Mouse (Mus musculus): ENCODE results near the gene Prkrip1. TPM values are rescaled to one million over a fixed set of nuclear protein-coding genes. Genes with fewer than 3 reads are reported as not detected.
A peak's percentile ranks its signal among the peaks of the same experiment; 100 is the strongest.
"Not testable (repeated sequence)": the region's sequence is repeated elsewhere in the genome, so short reads cannot be mapped to it uniquely, and the experiment has no call there.

Gene Prkrip1
- polyA plus RNA-seq, 3 experiments from 2014 or later, result 40.9 to 48.3 (median 45.5) TPM

DNA sequence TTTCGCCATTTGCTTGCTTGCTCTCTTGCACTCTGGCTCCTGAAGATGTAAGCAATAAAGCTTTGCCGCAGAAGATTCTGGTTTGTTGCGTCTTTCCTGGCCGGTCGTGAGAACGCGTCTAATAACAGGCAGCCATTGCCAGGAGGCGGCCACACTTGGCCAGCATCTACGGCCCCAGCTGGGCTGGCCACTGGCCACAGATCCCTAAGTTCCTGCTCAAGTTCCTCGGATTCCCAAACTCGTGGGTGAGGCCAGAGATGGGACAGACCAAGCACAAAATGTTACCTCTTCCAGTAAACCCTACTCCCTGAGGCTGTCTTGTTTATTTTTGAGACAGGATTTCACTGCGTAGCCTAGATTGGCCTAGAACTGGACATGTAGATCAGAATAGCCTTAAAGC is 38.7 kb downstream of the Prkrip1 start:
- not testable (repeated sequence) for ATAC-seq

DNA sequence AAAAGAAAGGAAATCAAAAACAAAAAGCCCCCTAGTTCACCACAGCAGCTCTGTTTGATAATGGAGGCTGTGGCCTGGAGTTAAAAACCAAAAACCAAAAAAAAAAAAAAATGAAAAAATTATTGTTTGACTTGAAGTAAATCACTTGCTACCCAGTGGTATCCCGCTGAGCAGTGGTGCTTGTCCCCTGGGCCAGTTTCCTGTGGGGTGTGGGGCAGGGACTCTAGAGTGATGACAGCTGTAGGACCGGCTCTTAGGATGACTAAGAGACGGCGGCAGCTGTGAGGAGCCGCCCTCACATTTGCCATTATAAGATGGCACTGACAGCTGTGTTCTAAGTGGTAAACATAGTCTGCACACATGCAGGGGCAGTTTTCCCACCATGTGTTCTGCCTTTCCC is 43.4 kb downstream of the Prkrip1 start:
- ATAC-seq, result peak; percentile 61

DNA sequence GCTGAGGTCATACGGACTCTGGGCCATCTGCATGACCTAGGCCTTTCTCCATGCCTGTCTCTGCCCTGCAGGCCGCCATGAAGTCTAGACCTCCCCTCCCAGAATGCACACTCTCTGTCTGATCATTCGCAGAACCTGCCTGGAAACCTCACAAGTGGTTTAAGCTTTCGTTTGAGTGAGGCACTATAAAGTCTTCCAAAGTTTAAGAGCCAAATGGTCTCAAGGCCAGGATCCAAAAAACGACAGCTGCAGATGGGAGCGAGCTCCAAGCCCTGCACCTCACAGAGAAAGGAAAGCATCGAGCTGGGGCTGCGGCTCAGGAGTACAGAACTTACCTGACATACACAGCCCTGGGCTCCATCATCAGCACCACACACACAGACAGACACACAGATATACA is 46.4 kb downstream of the Prkrip1 start:
- ATAC-seq, result no peak

DNA sequence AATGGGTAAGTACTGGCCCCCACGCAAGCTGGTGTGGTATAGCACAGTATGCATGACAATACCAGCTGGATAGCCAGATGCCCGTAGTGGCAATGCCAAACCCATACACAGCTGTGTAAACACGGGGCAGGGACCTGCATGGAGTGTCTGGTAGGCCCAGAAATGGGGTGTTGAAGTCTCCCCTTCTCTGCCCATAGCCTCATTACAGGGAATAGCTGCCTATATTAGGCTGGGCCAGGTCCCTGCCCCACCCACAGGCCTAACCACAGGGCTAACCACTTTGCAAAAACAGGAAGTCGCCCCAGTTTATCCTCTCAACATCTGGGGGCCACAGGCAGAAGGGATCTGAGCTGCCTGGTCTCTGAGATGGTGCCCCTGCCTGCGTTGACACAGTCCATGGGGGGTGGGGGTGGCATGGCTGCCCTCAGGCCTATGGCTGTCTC is 49.6 kb downstream of the Prkrip1 start:
- ATAC-seq, result peak; percentile 68

DNA sequence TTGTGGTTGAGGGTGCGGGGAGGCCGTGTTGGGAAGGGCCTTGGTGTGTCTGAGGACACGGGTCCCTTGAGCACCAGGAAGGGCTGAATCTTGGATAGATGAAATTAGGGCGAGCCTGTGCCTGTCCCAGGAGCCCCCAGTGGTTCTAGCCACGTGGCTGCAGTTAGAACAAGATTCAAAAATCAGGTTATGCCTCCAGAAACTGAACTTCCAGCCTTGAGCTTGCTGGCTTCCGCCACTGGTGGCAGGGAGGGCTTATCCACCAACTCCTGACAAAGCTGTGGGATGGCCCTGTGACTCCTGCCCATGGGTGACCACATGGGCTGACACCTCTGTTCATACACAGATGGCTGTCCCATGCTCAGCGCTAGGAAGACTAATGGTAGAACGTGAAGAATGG is 51.1 kb downstream of the Prkrip1 start:
- no peak for ATAC-seq

DNA sequence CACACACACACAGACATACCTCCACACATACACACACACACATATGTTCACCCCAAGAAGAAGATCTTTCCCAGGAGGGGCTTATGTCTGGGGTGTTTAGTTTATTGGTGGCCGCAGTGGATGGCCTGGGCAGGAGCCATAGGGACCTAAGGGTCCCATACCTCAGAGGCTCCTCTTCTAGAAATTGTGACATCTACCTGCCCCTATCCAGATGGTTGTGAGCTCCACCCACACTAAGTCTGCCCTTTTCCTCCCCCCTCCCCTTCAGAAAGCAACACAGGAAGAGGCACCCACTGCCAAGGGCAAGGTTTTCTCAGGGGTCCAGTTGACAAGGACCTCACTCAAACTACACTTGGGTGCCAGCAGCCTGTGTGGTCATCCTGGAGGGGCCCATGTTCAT is 51.8 kb downstream of the Prkrip1 start:
- ATAC-seq, result peak; percentile 69

DNA sequence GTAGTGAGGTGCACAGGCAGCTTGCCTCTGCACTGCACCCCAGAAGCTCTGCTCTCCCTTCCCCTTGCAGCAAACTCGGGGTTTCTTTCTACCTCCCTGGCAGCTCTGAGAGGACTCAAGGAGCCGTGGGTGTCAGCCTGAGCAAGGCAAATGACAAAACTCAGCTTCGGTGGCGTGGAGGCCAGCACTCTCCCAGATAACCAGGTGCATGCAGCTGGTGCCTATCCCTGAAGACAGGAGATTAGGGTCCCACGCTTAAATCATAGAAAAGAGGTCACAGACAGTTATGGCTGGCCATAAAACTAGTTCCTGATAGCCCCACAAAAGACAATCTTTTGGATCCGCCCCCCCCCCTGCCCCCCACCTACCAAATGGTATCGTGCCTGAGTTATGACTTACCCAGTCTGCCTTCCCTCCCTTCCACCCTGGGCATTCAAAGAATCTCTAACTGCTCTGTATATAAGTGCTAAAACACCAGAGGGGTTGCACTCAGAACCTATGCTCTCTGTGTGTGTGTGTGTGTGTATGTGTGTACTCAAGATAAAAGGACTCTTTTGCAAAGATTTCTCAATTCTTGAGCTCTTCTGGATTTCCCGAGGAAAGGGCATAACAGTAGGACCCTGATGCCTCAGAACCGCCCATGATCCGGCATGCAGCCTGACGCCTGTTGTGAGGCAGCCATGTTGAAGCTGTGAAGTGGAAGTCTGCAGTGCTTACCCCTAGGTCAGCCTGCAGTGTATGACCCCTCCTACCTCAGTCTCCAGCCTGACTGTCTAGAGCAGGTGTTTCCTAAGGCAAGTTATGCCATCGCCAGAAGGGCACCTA is 53.9 kb downstream of the Prkrip1 start:
- ATAC-seq, result no peak

DNA sequence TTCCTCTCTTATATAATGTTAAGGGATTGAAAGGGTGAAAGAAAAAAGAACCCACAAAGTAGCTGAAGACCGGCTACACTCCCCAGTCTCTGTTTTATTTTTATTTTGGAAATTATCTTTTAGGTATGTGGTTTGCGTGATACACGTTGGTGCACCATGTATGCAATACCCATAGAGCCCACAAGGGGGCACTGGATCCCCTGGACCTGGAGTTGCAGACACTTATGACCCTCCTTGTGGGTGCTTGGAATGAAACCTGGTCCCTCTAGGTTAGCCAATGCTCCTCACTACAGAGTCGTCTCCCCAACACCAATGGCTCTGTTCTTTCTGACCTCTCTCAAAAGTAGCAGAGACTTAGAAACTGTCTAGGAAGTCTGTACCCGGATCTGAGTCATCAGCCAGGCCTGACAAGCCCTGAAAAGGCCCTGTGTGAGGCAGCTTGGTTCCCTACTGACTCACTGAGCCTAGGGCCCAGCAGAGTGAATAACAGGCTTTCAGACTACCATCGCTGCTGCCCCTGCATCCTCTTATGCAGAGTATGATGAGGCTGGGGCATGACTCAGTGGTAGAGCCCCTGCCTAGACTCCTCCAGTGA is 55.5 kb downstream of the Prkrip1 start:
- ATAC-seq, result no peak

DNA sequence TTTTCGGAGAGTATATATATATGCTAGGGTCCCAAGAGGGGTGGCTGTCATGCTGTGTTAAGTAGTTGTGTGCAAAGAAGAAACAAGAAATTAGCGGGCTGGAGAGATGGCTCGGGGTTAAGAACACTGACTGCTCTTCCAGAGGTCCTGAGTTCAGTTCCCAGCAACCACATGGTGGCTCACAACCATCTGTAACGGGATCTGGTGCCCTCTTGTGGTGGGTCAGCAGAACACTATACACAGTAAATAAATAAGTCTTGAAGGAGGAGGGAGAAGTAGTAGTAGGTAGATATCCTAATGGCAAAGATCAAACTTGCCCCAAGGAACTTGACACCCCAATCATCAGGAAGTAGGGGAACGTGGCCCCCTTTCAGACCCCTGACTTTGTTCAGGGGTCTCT is 56.0 kb downstream of the Prkrip1 start:
- ATAC-seq, result no peak

DNA sequence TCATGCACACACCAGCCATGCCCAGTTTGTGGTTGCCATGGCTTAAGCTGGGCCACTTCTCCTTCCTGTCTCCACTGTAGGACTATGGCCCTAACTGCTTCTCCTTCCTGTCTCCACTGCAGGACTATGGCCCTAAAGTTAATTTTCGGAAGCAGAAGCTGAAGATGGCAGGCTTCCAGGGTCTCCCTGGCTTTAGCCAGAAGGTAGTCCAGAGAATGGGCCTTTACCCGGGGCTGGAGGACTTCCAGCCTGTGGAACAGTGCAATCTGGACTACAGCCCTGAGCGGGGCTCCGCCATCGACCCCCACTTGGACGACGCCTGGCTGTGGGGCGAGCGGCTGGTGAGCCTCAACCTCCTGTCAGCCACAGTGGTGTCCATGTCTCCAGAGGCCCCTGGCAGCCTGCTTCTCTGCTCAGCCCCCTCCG is 58.7 kb downstream of the Prkrip1 start:
- no peak for ATAC-seq

DNA sequence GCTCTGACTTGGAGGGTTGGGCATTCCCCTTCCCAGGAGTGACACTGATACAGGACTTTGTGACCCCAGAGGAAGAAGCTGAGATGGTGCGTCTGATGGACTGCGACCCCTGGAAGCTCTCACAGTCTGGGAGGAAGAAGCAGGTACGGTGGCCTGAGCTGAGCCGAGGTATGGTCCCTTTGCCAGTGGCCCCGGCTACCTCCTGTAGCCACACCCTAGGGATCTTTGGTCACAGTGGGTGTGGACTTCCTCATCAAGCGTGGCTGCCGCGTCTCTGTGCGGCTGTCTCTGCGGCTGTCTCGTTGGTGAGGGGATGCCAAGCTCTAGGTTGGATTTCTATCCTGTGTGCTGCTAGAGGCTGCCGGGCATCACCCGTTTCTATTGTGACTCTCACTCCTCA is 59.4 kb downstream of the Prkrip1 start:
- ATAC-seq, result no peak

DNA sequence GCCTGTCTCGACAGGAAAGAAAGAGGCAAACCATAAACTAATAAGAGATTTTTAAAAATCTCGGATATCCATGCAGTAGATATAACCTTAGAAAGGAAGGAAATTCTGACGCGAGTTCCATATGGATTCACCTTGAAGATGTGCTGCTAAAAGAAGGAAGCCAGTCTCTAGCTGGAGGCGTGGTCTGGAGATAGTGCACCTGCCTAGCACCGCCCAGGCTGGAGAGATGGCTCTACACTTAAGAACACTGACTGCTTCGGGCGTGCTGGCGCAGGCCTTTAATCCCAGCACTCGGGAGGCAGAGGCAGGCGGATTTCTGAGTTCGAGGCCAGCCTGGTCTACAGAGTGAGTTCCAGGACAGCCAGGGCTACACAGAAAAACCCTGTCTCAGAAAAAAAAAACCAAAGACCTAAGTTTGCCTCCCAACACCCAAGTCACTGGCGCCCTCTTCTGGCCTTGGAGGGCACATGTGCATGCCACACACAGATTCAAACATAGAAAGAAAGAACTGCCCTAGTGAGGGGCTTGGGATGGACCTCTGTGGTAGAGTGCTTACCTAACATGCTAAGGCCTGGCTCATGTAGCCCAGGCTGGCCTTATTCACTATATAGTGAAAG is 61.0 kb downstream of the Prkrip1 start:
- no peak for ATAC-seq

DNA sequence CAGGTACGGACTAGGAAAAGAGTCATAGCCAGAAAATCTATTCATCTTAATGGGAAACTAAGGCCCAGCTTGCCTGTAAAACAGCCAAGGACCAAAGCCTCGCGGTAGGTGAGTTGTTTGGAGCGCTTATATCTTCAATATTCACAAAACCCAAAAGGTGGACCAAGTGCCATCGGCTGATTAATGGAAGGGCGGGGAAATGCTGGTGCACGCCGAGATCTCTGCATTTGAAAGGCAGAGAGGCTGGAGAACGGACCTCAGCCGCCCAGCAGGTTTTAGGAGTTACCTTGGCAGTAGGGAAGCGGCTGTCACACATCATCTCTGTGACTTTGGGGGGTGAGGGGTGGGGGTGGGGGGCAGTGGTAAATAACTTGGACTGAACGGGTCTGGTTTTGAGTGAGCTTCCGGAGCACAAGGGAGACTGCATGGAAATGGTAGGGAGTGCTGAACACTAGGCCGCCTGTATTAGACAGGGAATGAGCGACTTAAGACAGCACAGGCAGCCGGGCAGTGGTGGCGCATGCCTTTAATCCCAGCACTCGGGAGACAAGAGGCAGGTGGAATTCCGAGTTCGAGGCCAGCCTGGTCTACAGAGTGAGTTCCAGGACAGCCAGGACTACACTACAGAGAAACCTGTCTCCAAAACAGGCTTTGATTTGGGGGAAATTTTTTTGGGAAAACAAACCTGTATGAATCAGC is 62.3 kb downstream of the Prkrip1 start:
- ATAC-seq, result no peak

DNA sequence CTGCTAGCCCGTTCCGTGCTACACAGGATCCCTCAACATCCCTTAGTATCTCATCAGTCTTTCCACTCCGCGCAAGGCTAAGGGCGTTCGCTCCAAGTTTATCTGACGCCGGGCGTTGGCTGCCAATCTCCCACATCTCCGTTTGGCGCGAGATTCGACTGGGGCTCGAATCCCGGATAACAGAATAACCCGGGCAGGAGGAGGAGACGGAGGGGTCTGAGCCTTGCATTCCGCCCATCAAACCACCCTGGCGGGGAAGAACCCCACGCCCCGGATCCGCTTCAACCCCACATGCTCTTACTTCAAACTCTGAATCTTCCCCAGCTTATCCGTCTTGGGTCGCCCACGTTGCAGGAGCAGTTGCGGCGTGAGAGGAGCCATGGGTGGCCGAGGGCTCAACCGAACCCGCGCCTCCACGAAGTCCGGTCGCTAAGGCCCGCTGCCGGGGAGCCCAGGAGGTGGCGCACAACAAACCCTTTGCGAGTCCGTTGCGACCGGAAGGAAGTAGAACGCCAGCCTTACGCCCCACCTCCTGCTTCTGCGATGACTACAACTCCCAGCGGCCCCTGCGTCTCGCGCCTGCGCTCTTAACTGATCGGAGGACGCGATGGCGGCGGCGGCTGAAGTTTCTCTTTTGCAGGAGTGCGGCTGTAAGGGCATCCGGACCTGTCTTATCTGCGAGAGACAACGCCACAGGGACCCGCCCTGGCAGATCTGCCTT is 63.0 kb downstream of the Prkrip1 start, which contains the start of the genes Lrwd1 and Alkbh4:
Gene Lrwd1 (minus strand): TSS at position 504 of the 721 bp plus-strand sequence.
Gene Alkbh4 (plus strand): TSS at position 576 of the 721 bp plus-strand sequence.
- peak; percentile 95 for ATAC-seq

Other genes with a start within 250 kb of the Prkrip1 start
- 1 to 10 TPM; 1.0 to 2.0 (median 1.4) TPM for gene Ssc4d, start 224.4 kb downstream of the Prkrip1 start, polyA plus RNA-seq (2017; shearing (Covaris generic))
- gene Zp3, start 218.9 kb downstream of the Prkrip1 start, polyA plus RNA-seq (2017; shearing (Covaris generic)), result not detected
- gene Dtx2, start 204.2 kb downstream of the Prkrip1 start, polyA plus RNA-seq (2017; shearing (Covaris generic)), result 10 to 100 TPM in 1 of 3 experiments, 1 to 10 TPM in 2; 8.5 to 10.8 (median 9.1) TPM
- under 1 TPM in 1 of 3 experiments, not detected in 2; 0.16 TPM for gene Upk3b, start 160.5 kb downstream of the Prkrip1 start, polyA plus RNA-seq (2017; shearing (Covaris generic))
- not detected for gene Upk3bl, start 144.5 kb downstream of the Prkrip1 start, polyA plus RNA-seq (2017; shearing (Covaris generic))
- gene Rasa4, start 115.0 kb downstream of the Prkrip1 start, polyA plus RNA-seq (2017; shearing (Covaris generic)), result 1 to 10 TPM; 1.5 to 2.4 (median 1.7) TPM
- gene Polr2j, start 82.3 kb downstream of the Prkrip1 start, polyA plus RNA-seq (2017; shearing (Covaris generic)), result 100 to 1,000 TPM; 120 to 150 (median 121) TPM
- 10 to 100 TPM; 37.0 to 37.7 (median 37.2) TPM for gene Lrwd1, start 62.9 kb downstream of the Prkrip1 start, polyA plus RNA-seq (2017; shearing (Covaris generic))
- 10 to 100 TPM; 51.3 to 63.3 (median 56.7) TPM for gene Alkbh4, start 62.8 kb downstream of the Prkrip1 start, polyA plus RNA-seq (2017; shearing (Covaris generic))
- 10 to 100 TPM; 55.8 to 72.0 (median 64.8) TPM for gene Orai2, start 28.2 kb downstream of the Prkrip1 start, polyA plus RNA-seq (2017; shearing (Covaris generic))
- under 1 TPM in 1 of 3 experiments, not detected in 2; 0.24 TPM for gene Sh2b2, start 47.6 kb upstream of the Prkrip1 start, polyA plus RNA-seq (2017; shearing (Covaris generic))